Mouse (Mus musculus) embryonic facial prominence, embryonic 14.5 days (tissue): ENCODE data around the gene Dock7. TPM values are rescaled to one million over a fixed set of nuclear protein-coding genes. Genes with fewer than 3 reads are reported as not detected.

Experiments
- ATAC-seq: fragments of 200-750 bp; cut with Nextera tagmentation; 2 replicates; pipeline ENCODE4 v1.8.0; 2017; ENCODE audit warnings: low read depth, moderate number of reproducible peaks, moderate TSS enrichment
- DNase-seq: peaks from one replicate; pipeline ENCODE4 v3.0.0-alpha.2; 2015; ENCODE audit warnings: low spot score
- H3K27ac ChIP-seq: fragments of 300-500 bp; sonication (generic); replicated peaks from 2 replicates; pipeline ENCODE4 v1.5.1; 2014; ENCODE audit warnings: low read depth, mild to moderate bottlenecking, low read length, moderate library complexity
- H3K27me3 ChIP-seq: fragments of 300-500 bp; sonication (generic); replicated peaks from 2 replicates; pipeline ENCODE4 v1.6.1; 2014; ENCODE audit warnings: low read length; ENCODE audit not compliant: control insufficient read depth, insufficient read depth
- H3K36me3 ChIP-seq: fragments of 300-500 bp; sonication (generic); 2 replicates; pipeline ENCODE4 v1.6.1; 2014; ENCODE audit warnings: low read length, mixed read lengths; ENCODE audit not compliant: control insufficient read depth, insufficient read depth
- H3K4me1 ChIP-seq: fragments of 300-500 bp; sonication (generic); 2 replicates; pipeline ENCODE4 v1.6.1; 2014; ENCODE audit warnings: antibody characterized with exemption, low read length; ENCODE audit not compliant: control insufficient read depth, insufficient read depth
- H3K4me2 ChIP-seq: fragments of 300-500 bp; sonication (generic); 2 replicates; pipeline ENCODE4 v1.6.1; 2014; ENCODE audit warnings: low read depth, mild to moderate bottlenecking, low read length, moderate library complexity, mixed read lengths
- H3K4me3 ChIP-seq: fragments of 300-500 bp; sonication (generic); 2 replicates; pipeline ENCODE4 v1.5.1; 2014; ENCODE audit warnings: low read depth, mild to moderate bottlenecking, low read length
- H3K9ac ChIP-seq: fragments of 300-500 bp; sonication (generic); 2 replicates; pipeline ENCODE4 v1.6.1; 2014; ENCODE audit warnings: low read depth, mild to moderate bottlenecking, low read length, moderate library complexity, mixed read lengths
- H3K9me3 ChIP-seq: fragments of 300-500 bp; sonication (generic); 2 replicates; pipeline ENCODE4 v1.6.1; 2016; ENCODE audit warnings: low read length; ENCODE audit not compliant: control insufficient read depth
- WGBS: fragments of 180-500 bp; shearing (Covaris S2); extraction: QIAGEN DNeasy Blood & Tissue Kit; methylation state at CpG from one replicate; pipeline ENCODE4 v1.1.7; 2014; 5-methylcytosine and 5-hydroxymethylcytosine counted together
- polyA plus RNA-seq: library from polyadenylated mRNA; unstranded; fragments of >200 nt; fragmentation: Nextera tagmentation; extraction: Ambion mirVana; gene quantifications from 2 replicates; pipeline ENCODE4 v1.2.1, GENCODE M21; 2014

The Dock7 gene
- polyA plus RNA-seq, 1 experiment from 2014 or later: 65.4 TPM

DNA sequence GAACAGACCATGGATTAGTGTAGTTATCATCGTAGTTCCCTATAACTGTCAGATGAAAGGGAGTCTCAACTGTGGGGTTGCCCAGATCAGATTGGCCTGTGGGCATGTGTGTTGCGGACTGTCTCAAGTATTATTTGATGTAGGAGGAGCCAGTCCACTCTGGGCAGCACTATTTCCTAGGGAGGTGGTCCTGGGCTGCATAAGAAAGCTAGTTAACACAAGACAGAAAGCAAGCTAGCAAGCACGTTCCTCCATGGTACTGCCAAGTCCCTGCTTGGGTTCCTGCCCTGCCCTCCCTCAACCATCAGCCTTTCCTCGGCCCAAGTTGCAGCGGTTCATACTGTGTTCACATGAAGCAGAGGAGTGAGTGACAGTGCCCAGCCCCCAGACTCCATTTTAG lies 210.5 kb downstream of the Dock7 start:
- Histone ChIP-seq H3K4me2 (no peak overlapping the region), H3K9me3 (no peaks in the 10 kb centered on the region), H3K27ac (no peak overlapping the region), H3K4me3 (no peak overlapping the region), H3K36me3 (no peaks in the 10 kb centered on the region), H3K27me3 (no peaks in the 10 kb centered on the region), H3K4me1 (no peaks in the 10 kb centered on the region), H3K9ac (no peak overlapping the region)
- no peak for ATAC-seq
- DNase-seq: no peak
- 82% methylated on average over 5 of the region's 5 CpGs for WGBS

DNA sequence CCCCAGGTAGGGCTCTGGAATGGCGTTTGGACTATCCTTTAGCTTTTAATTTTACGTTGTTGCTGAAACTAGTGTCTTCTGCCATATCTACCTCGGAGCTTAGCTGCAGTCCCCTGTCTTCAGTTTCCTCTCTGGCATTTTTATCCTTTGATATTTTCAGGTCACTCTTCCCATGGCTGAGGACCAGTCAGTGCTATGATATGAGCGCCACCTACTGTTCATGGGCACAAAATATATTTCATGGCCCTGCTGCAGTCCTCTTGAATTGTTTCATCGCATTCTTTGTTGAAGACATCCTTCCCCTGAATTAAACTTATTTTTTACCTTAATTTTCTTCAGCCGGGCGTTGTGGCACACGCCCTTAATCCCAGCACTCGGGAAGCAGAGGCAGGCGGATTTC lies 233.6 kb downstream of the Dock7 start:
- H3K36me3 ChIP-seq: no peaks in the 10 kb centered on the region
- DNase-seq (peak; percentile 85), ATAC-seq (peak; percentile 74)
- no peaks in the 10 kb centered on the region for H3K9me3 ChIP-seq
- H3K4me3 ChIP-seq: no peak overlapping the region
- no peaks in the 10 kb centered on the region for H3K4me1 ChIP-seq
- no peak overlapping the region for H3K27ac ChIP-seq
- WGBS: 17% methylated on average over 10 of the region's 10 CpGs
- no peaks in the 10 kb centered on the region for H3K27me3 ChIP-seq
- no peak overlapping the region for H3K4me2 ChIP-seq
- H3K9ac ChIP-seq: no peak overlapping the region

Other genes starting within 250 kb of the Dock7 start
- 95.2 and 97.5 TPM in 2 replicates for gene Usp1, start 197.1 kb downstream of the Dock7 start, polyA plus RNA-seq
- gene Angptl3, start 90.0 kb downstream of the Dock7 start, polyA plus RNA-seq: 0.67 and 0.78 TPM in 2 replicates
- 14.7 and 15.0 TPM in 2 replicates for gene Atg4c, start 73.0 kb upstream of the Dock7 start, polyA plus RNA-seq
- 0.30 and 0.49 TPM in 2 replicates for gene Gm12689, start 175.0 kb upstream of the Dock7 start, polyA plus RNA-seq